Mouse (Mus musculus) adrenal gland, postnatal 25 days (tissue): ENCODE results near the gene Cul4b. TPM values are rescaled to one million over a fixed set of nuclear protein-coding genes. Genes with fewer than 3 reads are reported as not detected.
"Not testable (repeated sequence)": the region's sequence is repeated elsewhere in the genome, so short reads cannot be mapped to it uniquely, and the experiment has no call there.

ENCODE experiments used
- DNase-seq: peaks from one replicate; pipeline ENCODE4 v3.0.0; 2021; ENCODE audit warnings: mixed read lengths
- long read RNA-seq: library from polyadenylated mRNA; stranded (forward); transcript quantifications from one replicate; pipeline ENCODE4 v2.0.0, GENCODE M21; 2021
- total RNA-seq: library from RNA; stranded (reverse); gene quantifications from 2 replicates; pipeline ENCODE4 v1.2.3, GENCODE M21; 2021

Gene Cul4b
- total RNA-seq, result 38.4 and 46.1 TPM in 2 replicates
- long read RNA-seq, partial matches to known transcripts, result 26 of 30 reads
- long read RNA-seq, other reads (novel, unspliced or antisense), result 2 of 30 reads

DNA sequence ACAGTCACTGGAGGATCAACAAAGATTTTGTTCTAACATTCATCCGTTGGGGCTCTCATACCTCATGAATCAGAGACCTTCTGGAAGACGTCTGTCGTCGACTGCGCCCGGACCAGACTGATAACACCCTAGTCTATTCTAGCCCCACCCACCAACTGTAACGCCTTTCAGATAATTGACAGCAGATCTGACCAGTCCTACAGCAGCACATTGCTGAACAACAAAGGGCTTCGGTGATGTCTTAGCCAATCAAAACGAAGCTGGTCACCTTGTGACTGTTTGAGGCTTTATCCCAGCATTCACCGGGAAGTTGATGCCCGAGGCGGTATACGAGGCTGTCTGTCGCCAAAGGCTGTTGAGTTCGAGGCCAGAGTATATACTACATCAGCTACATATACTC lies at the start of gene Cul4b:
TSS of gene Cul4b (minus strand) at position 119 of the 400 bp plus-strand sequence.
- DNase-seq, result no peak

DNA sequence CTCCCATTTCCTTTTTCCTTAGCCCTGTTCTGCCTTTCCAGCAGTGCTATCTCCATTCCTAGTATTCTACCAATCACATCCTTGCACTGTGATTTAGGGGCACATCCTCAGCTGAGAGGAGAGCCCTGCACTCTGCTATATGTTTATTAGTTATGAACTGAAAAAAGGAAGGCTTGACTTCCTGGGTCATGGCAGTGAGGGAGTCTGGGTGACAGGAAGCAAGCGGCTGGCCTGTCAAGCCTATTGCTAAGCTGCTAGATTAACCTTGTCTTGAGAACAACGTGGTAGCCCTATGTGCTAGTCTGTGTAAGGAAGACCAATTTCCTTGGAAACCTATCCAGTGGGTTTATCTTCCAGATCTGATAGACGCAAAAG lies 25.0 kb upstream of the Cul4b start:
- peak; percentile 7 for DNase-seq

DNA sequence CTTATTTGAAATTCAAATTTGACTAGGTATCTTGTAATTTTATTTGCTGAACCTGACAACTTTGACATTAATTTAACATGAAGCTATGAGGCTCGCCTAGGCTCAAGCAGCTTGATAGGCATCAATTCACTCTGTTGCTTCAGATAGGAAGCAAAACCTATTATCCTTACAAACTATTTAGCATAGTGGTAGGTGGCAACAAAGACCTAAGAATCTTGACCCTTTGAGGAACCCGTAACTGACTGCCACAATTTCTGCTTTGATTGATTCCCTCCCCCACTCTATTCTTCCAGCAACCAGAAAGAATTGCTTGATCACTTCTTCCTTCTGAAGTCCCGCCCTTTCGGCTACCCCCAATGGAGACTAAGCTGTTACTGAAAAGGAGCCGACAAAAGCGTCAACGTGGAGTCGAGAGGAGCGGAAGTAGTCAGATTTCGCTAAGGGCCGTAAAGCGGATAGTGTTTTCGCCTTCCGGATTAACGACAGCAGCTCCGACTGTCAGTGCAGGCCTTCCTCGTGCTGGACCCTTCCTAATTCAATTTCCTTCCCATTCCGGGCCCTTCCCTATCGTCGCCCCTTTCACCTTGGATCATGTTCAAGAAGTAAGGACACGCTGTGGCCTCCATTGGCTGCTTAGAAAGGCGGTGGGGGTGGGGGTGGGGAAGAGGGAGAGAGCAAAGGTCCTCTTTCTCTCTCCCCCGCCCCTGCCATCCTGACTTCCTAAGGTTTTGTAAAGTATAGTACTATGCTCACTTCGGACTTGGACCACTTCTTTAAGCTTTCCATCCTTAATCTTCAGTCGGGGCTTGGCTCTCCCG lies 24.4 kb upstream of the Cul4b start, which contains the start of gene Mcts1:
TSS of gene Mcts1 (plus strand) at position 402 of the 818 bp plus-strand sequence.
- peak; percentile 44 for DNase-seq

DNA sequence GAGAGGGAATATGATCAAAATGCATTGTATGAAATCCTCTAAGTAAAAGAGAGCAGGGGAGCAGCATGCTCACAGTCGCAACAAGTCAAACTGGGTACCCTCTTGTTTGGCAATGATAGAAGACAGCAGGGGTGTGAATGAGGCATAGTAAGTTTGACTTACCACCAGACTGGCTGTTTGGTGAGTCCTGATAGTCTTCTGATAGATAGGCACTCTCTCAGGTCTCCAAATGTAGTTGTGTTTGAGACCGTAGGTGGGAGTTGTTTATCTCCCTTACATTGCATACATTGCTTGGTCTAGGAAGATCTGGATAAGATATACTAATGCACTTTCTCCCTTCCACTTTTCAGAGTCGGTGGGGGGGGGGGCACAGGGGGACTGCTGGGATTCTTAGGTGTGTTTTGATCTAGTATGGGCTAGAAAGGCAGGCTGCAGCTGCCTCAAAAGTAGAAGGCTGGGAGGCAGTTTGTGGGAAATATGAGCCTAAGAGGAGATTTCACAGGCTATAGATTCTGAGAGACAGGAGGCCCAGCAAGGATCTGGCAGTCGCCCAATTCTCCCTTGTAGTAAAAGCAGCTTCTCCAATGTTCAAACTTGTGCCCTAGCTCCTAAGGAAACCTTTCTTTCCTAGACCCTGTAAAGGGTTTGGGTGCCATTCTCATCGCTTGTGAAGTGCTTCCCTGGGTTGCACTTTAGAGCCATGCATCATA lies 17.3 kb upstream of the Cul4b start:
- DNase-seq, result peak; percentile 4

DNA sequence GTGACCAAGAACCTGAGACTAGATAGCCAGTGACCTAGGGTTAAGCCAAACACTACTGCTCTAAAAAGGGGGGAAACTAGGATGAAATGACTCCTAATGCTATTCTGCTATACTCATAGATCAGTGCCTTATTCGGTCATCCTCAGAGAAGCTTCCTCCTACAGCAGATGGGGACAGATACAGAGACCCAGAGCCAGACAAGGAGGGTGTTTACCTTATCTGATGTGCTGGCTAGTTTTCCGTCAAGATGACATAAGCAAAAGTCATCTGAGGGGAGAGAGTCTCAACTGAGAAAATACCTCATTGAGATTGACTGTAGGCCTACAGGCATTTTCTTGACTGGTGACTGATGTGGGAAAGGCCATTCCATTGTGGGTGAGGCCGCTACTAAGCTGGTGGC lies 15.8 kb upstream of the Cul4b start:
- no peak for DNase-seq

DNA sequence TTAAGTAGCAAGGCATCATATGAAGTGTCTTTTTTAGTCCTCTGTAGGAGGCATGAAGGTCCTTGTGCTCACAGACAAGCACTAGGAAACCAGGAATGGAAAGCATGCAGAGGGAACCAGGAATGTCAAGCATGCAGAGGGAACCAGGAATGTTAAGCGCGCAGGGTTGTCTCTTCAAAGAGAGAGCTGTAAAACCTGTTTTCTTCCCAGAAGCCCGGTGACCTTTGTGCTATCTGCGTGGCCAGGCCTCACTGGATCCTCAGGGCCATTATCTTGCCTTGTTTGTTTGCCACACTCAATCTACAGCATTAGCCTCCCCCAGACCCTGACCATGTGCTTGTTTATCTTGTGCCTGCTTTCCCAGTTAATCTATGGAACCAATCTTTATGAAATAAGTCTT lies 13.8 kb upstream of the Cul4b start:
- DNase-seq, result no peak

DNA sequence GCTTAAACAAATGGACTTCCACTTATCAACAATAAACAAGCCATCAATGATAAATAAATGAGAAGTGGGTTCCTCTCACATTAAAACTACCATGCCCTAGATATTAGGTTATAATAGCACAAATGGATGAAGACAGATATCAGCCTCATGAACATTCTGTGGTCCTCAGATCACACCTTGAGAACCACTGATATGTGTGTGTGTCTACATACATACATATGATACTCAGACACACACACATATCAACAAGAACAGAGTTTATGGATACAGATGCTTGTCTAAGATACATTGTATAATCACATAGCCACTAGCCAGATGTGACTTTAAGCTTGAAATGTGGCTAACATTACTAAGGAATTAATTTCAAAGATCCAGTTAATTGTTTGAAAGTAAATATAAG lies 7.3 kb upstream of the Cul4b start:
- no peak for DNase-seq

DNA sequence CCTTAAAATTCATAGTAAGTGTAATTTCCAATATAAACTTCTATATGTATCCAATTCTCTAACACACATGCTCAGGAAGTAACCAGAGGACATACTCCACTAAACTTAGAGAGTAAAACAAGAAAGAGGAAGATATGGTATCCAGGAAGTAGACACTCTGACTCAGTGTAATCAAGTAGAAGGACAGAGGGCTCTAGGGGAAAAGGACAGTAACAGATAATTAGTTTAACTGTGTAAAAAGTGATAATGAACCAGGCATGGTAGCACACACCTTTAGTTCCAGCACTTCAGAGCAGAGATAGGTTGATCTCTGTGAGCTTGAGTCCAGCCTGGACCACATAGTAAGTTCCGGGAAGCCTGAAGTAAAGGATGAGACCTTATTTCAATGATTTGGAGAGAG lies 5.1 kb upstream of the Cul4b start:
- no peak for DNase-seq

DNA sequence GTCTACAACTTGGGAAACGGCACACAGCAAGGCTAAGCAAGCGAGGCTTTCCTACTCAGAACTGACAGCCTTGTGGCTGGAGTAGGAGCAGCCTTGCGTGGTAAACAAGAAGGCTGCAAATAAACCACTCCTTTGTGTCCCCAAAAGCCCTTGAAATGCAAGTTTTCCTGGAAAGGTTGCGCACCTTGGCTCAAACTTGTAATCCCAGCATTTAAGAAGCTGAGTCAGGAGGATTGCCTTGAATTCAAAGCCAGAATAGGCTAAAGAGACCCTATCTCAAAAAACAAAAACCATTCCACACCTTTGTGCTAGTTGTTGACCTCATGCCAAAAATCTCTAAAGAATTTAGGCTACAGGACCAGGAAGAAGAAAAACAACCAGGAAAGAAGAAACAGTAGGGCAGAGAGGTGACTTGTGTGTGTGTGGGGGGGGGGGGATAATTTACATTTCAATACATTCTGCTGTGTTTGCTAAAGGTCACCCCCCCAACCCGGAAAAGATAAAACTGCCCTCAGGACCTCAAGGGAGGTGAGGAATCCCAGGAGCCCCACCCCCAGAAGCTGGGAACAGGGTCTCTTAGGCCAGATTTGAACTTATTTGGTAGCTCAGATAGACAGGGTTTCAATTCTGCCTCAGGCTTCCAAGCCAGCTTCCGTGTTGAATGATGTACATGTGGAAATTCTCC lies 9.3 kb downstream of the Cul4b start:
- DNase-seq, result no peak

DNA sequence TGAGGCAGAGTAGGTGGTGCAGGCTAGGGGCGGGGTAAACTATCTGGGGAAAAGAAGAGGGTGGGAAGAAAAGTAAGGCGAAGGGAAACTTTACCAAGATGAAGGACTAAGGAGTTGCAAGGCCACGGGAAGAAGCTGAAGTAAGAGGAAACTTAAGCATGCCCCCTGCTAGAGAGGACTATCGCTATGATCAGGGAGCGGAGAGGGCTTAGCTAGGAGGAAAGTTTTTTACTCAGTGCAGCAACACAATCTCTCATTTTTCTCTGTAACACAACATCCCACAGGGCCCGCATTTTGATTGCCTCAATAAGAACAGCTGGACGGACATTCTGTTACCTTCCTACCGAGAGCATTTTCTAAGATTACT lies 10.8 kb downstream of the Cul4b start:
- no peak for DNase-seq

DNA sequence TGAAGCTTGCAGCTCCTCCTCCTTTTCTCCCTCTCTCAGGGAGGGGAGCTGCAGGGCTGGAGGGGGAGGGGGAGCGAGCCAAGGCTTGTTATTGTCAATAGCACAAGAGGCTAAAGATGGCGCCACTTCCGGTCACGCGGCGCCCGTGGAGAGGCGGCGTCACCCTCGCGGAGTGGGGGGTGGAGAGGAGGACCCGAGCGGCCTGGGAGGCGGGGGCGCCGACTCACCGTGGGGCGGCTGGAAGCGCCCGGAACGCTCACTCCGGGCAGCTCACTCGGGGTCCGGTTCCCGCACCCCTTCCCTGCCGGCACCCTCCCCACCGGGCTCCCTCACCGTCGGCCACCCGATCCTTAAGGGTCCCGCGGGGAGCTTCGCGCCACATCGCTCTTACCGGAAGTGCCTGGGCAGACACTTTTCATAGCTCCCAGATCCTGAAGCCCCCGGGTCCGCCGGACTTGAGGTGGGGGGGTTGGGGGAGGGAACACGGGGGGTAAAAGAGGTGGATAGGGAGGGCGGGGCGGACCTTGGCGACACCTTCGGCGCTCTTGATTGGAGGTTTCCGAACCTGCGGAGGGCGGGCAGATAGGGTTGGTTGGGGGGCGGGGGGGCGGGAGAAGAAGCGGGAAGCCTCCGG lies 11.3 kb downstream of the Cul4b start:
- DNase-seq, result peak; percentile 88

DNA sequence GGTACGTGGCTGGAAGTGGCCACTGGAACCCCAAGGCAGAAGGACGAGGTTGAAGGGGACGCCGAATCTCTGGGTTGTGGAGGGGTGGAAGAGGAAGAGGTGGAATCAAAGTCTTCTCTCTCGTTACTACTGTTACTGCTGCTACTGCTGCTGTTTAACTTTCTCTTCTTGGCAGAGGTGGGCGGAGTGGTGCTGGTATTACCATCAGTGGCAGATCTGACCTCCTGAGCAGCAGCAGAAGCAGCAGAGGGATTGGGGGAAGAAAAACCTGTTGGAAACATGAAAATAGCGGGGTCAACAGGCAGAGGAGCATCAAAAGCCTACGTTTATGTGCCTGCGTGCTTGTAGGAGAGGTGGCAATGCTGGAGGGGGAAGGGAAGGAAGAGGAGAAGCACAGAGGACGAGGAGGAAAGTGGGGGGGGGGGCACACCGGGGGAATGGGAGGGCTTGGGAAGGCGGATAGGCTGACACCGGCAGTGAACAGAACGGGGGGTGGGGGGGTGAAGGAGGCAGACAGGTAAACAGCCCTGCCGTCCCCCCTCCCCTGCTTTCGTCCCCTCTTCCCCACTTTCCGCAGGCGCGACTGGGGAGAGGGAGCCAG lies 12.0 kb downstream of the Cul4b start:
- DNase-seq, result peak; percentile 3

DNA sequence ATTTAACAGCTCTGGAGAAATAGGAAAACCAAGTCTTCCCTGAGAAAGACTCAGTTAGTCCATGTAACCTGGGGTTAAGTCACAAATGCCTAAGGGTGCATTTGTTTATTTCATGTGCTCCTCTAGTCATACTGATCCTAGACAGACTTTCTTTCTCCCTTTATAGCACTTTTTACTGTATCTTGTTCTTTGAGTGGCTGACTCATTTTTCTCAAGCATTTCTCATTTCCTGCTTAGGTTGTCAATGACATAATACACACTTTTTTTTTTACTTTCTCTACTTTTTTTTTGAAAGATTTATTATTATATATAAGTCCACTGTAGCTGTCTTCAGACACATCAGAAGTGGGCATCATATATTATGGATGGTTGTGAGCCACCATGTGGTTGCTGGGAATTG lies 22.7 kb downstream of the Cul4b start:
- no peak for DNase-seq

DNA sequence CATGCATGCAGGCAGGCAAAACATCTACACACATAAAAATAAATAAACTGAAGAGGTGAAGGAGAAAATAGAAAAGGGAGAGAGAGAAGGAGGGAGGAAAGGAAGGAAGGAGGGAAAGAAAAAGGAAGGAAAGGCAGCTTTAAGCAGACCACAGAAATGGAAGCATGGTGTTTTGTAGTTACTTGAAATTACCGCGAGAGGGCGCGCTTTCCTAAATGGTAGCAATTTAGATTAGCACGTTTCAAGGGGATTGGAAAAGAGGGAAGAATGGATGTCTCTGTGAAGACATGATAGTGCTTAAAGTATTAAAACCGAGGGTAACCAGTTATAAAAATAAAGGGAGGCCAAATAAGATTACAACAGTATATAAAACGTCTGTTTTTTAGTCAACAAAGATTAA lies 61.4 kb downstream of the Cul4b start:
- DNase-seq, result peak; percentile 16

DNA sequence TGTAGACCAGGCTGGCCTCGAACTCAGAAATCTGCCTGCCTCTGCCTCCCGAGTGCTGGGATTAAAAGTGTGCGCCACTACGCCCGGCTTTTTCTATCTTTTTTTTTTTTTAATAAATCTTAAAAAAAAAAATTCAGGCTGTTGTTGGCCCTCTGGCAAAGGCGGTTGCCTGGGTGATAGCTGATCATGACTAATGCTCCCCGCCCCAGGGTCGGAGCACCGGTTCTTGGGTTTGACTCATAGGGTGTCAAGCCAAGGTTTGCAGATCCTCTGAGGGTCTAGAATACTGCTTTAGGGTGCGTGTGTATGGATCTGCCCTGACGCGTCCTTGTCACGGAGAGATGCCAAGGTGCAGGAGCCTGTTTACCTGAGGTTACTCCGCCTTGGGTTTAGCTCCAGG lies 71.2 kb downstream of the Cul4b start:
- peak; percentile 57 for DNase-seq

DNA sequence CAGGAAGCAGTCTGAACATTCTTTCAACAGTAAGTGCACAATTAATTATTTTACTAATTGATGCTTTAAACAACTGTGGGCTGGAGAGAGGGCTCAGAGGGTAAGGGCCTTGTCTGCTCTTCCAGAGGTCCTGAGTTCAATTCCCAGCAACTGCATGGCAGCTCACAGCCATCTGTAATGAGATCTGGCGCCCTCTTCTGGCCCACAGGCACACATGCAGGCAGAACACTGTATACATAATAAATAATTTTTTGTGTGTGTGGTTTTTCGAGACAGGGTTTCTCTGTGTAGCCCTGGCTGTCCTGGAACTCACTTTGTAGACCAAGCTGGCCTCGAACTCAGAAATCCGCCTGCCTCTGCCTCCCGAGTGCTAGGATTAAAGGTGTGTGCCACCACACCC lies 73.8 kb downstream of the Cul4b start:
- not testable (repeated sequence) for DNase-seq

DNA sequence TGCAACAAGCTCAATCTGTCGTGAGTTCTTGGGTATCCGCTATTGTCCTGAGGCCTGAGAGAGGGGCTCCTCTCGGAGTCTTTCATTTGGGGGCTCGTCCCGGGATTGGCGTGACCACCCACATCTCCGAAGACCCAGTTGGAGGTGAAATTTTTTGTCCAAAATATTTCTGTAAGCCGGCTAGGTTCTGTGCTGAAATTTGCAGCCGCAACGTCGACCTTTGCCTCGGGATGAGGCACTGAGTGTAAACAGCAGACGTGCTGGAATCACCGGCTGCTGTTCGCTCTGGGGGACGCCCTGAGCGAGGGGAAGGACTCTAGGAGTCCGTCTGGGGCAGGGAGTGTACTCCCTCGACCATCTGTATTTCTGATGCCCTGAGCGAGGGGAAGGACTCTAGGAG lies 90.5 kb downstream of the Cul4b start:
- not testable (repeated sequence) for DNase-seq

Other genes with a start within 250 kb of the Cul4b start
- 251 and 254 TPM in 2 replicates for gene Lamp2, start 119.7 kb downstream of the Cul4b start, total RNA-seq
- 85.1 and 86.4 TPM in 2 replicates for gene Mcts1, start 24.4 kb upstream of the Cul4b start, total RNA-seq
- gene C1galt1c1, start 58.9 kb upstream of the Cul4b start, total RNA-seq, result 23.9 and 25.4 TPM in 2 replicates
- not detected in 2 replicates for gene 6030498E09Rik, start 196.5 kb upstream of the Cul4b start, total RNA-seq